8 mouse cellular contexts compared by ENCODE assay signal in the genomic region with DNA sequence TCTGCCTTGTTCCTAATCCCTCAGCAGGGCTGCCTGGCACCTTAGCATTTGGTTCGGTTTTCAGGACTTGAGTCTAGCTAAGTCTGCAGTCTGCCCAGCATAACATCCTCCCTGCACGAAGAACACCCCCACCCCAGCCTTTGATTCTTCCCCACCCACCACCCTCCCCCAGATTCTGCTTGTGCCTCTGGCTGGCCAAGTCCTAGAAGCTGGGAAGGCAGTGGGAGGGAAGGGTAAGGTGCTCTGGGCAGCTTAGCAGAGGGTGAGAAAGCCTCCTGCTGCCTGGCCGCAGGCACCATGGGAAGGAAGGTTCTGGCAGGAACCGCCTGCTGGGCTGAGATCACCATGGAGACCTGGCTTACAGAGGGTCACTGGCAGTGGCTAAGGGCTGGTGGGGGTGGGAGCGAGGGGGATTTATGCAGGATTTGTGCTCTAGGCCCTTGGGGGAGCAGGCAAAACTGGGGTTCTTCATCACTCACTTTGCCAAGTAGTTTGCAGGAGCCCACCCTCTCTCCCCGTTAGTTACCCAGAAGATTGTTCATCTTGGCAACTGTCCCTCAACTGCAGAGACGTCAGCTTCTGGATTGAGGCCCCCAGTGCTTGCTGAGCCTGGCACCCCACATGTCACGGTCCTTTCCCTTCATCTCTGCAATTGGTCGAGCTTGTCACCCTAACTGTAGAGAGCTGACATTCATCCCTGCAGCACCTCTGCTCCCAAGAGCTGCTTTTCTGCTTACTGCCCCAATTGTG. TPM values are rescaled to one million over a fixed set of nuclear protein-coding genes. Genes with fewer than 3 reads are reported as not detected.
DNase-seq lines count a peak whose midpoint lies in the region; ATAC-seq and TF ChIP-seq lines count a peak whose summit lies in the region.

No protein-coding gene starts in this region.

- H3K9me3 ChIP-seq in lung, embryonic 16.5 days (ENCODE audit: control insufficient read depth, low read length): no peaks in the 10 kb centered on the region
- no peaks in the 10 kb centered on the region for H3K9me3 ChIP-seq in hindbrain, embryonic 14.5 days (ENCODE audit: control insufficient read depth, low read length)
- H3K9me3 ChIP-seq in neural tube, embryonic 15.5 days (replicated peaks): no peaks in the 10 kb centered on the region

- H3K4me1 ChIP-seq in lung, embryonic 16.5 days (replicated peaks; ENCODE audit: control insufficient read depth, insufficient read depth, low read length): peaks cover 13% of the 10 kb centered on the region; the same call in 1 of the 2 replicates
- peaks cover 7% of the 10 kb centered on the region for H3K4me1 ChIP-seq in lung, adult 2 months (ENCODE audit: control insufficient read depth, insufficient read depth, low read length)
- H3K4me1 ChIP-seq in hindbrain, embryonic 14.5 days (replicated peaks; ENCODE audit: control insufficient read depth, insufficient read depth, low read length): peaks cover 33% of the 10 kb centered on the region
- peaks cover 64% of the 10 kb centered on the region for H3K4me1 ChIP-seq in neural tube, embryonic 15.5 days

- H3K9ac ChIP-seq in lung, embryonic 16.5 days (ENCODE audit: low read length): no peak overlapping the region
- peak overlapping the region; percentile 31; the same call in 1 of the 2 replicates for H3K9ac ChIP-seq in hindbrain, embryonic 14.5 days
- peak overlapping the region; percentile 24; the same call in 1 of the 2 replicates for H3K9ac ChIP-seq in neural tube, embryonic 15.5 days (replicated peaks)

- peak overlapping the region; percentile 18 for H3K27ac ChIP-seq in lung, embryonic 16.5 days (ENCODE audit: low read length)
- H3K27ac ChIP-seq in hindbrain, embryonic 14.5 days: peak overlapping the region; percentile 82
- H3K27ac ChIP-seq in neural tube, embryonic 15.5 days (replicated peaks): peak overlapping the region; percentile 83

- no peaks in the 10 kb centered on the region for H3K27me3 ChIP-seq in lung, embryonic 16.5 days (ENCODE audit: control insufficient read depth, insufficient read depth, low read depth, low read length)
- no peaks in the 10 kb centered on the region for H3K27me3 ChIP-seq in hindbrain, embryonic 14.5 days (ENCODE audit: control insufficient read depth, insufficient read depth, low read length)
- no peaks in the 10 kb centered on the region for H3K27me3 ChIP-seq in neural tube, embryonic 15.5 days (replicated peaks)

- H3K36me3 ChIP-seq in lung, embryonic 16.5 days (ENCODE audit: control insufficient read depth, insufficient read depth, low read length): peaks cover 31% of the 10 kb centered on the region
- H3K36me3 ChIP-seq in hindbrain, embryonic 14.5 days (replicated peaks; ENCODE audit: control insufficient read depth, insufficient read depth): peaks cover 55% of the 10 kb centered on the region
- peaks cover 26% of the 10 kb centered on the region for H3K36me3 ChIP-seq in neural tube, embryonic 15.5 days

- TF ChIP-seq POLR2A in lung, adult 2 months (IDR thresholded peaks at IDR 0.05; ENCODE audit: borderline replicate concordance, extremely low read depth, low read depth, low read length): no peak

- no peak for TF ChIP-seq CTCF in lung, adult 2 months (IDR thresholded peaks at IDR 0.05; ENCODE audit: insufficient read depth, low read length)

- ATAC-seq in lung, embryonic 16.5 days (ENCODE audit: low read depth): peak; percentile 49
- peak; percentile 51; the same call in 1 of the 2 replicates for ATAC-seq in hindbrain, embryonic 14.5 days (ENCODE audit: low FRiP score)
- peak; percentile 79 for ATAC-seq in neural tube, embryonic 15.5 days (ENCODE audit: low FRiP score)

- DNase-seq in cerebellum, adult 9-11 months: peak; percentile 63
- no peak for DNase-seq in cerebellum, postnatal 36 days
- DNase-seq in lung, adult 2 months: no peak
- DNase-seq in hindbrain, embryonic 14.5 days (ENCODE audit: low spot score): no peak
- no peak for DNase-seq in urinary bladder, postnatal 14 days (ENCODE audit: low spot score)
- DNase-seq in urinary bladder, postnatal 10 days (ENCODE audit: low spot score): no peak

- WGBS in lung, embryonic 16.5 days: 47% methylated on average over 9 of the region's 9 CpGs
- 63% methylated on average over 9 of the region's 9 CpGs for WGBS in lung, adult 2 months
- WGBS in hindbrain, embryonic 14.5 days: 12% methylated on average over 9 of the region's 9 CpGs
- WGBS in neural tube, embryonic 15.5 days: 25% methylated on average over 9 of the region's 9 CpGs

- no peak overlapping the region for H3K4me3 ChIP-seq in lung, embryonic 16.5 days (ENCODE audit: low read length)
- H3K4me3 ChIP-seq in lung, adult 2 months (replicated peaks; ENCODE audit: extremely low read depth, low read depth, low read length): no peak overlapping the region
- H3K4me3 ChIP-seq in hindbrain, embryonic 14.5 days (replicated peaks; ENCODE audit: low read length): no peak overlapping the region
- H3K4me3 ChIP-seq in neural tube, embryonic 15.5 days (replicated peaks): no peak overlapping the region

- no peak overlapping the region for H3K4me2 ChIP-seq in lung, embryonic 16.5 days (ENCODE audit: low read depth, low read length)
- no peak overlapping the region for H3K4me2 ChIP-seq in hindbrain, embryonic 14.5 days (replicated peaks)
- H3K4me2 ChIP-seq in neural tube, embryonic 15.5 days: no peak overlapping the region

RNA-seq across cellular contexts. Expression of a gene that starts 56.1 kb away (rescaled TPM):
- 140 and 144 TPM in 2 replicates for polyA plus RNA-seq in lung, embryonic 16.5 days (2015; fragmentation: Nextera tagmentation; extraction: Ambion mirVana)
- polyA plus RNA-seq in lung, adult 2 months (2012; rRNA removed): 91.7 and 109 TPM in 2 replicates
- 21.0 and 23.9 TPM in 2 replicates for polyA plus RNA-seq in hindbrain, embryonic 14.5 days (2014; fragmentation: Nextera tagmentation; extraction: Ambion mirVana)
- 22.2 and 45.6 TPM in 2 replicates for polyA plus RNA-seq in neural tube, embryonic 15.5 days (2015; fragmentation: Nextera tagmentation; extraction: Ambion mirVana)

Comparison
In these comparisons a context has a peak if more than half of its experiments do, and no peak if none do; other contexts are left out.
1. H3K27ac ChIP-seq: peak in every context shown above with its lines; median percentile 83 in neural tube, embryonic 15.5 days; 82 in hindbrain, embryonic 14.5 days; 18 in lung, embryonic 16.5 days.